Mouse (Mus musculus) embryonic fibroblast, embryonic 13.5 days (primary cell): Measurements from ENCODE around the gene Tcf7l2.

ENCODE experiments used
- CTCF ChIP-seq: IDR thresholded peaks from 2 replicates; pipeline ENCODE4 v1.5.1; 2011; ENCODE audit warnings: mild to moderate bottlenecking, control low read depth, low read length, moderate library complexity, borderline replicate concordance; ENCODE audit not compliant: insufficient read depth
- POLR2A ChIP-seq: IDR thresholded peaks from 2 replicates; pipeline ENCODE4 v1.6.1; 2011; ENCODE audit warnings: low read depth, mild to moderate bottlenecking, control low read depth, low read length, moderate library complexity

GRCm38 (mm10) chr19:55955126-55955525, 213.5 kb downstream of the Tcf7l2 start:
- TF ChIP-seq CTCF (no peak), POLR2A (no peak)
